Mouse (Mus musculus): ENCODE measurements at regions not wholly inside any gene's neighbourhood (a gene's known extent, or its start where the extent isn't known, plus 50 kb on each side); places are given as distances from the start of the nearest gene placed in this dataset.

DNA sequence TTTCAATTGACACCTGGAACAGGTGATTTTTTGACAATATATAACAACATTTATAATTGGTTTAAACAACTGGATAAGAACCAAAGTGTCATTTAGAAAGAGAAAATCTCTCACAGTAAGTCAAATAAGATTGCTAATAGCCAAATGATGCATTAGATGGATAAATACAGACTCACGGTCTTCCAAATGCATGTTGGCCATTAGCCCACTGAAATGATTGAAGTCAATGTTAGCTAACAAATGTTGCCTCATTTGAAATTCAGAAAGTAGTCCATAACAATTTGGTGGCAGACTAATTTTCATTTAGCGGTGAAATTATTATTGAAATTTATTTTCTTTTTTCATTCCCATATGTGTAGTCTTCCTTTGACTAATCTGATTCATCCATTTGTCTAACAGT lies 354.9 kb downstream of the Rprm start:
- TF ChIP-seq CTCF (IDR thresholded peaks at IDR 0.05; ENCODE audit: borderline replicate concordance, insufficient read depth, low read length) (no peak), POLR2A (IDR thresholded peaks at IDR 0.05; ENCODE audit: low read depth, low read length) (no peak)

All from embryonic fibroblast, embryonic 13.5 days (primary cell).